Mouse (Mus musculus) MEL (cell line): ENCODE measurements around the gene Olfr1428. TPM values are rescaled to one million over a fixed set of nuclear protein-coding genes. Genes with fewer than 3 reads are reported as not detected.
"Not testable (repeated sequence)": the region's sequence is repeated elsewhere in the genome, so short reads cannot be mapped to it uniquely, and the experiment has no call there.

Source experiments
- DNase-seq: peaks from one replicate; pipeline ENCODE4 v3.0.0; 2011; ENCODE audit warnings: low read depth, low spot score
- H3K27ac ChIP-seq: 2 replicates; pipeline ENCODE4 v1.5.1; 2012; ENCODE audit warnings: low read depth, mild to moderate bottlenecking, control low read depth, low read length, moderate library complexity; ENCODE audit not compliant: control insufficient read depth
- H3K27me3 ChIP-seq, 2 experiments: fragments of 150-350 bp in 1 of 2; sonication (generic) in 1 of 2; 2 replicates each; pipeline ENCODE4 v1.6.1; 2012; ENCODE audit warnings: low read length in 2 of 2, mild to moderate bottlenecking in 2 of 2, improper control_type of control experiment in 1 of 2, moderate library complexity in 1 of 2; ENCODE audit not compliant: insufficient read depth in 2 of 2, control insufficient read depth in 1 of 2
- H3K36me3 ChIP-seq, 2 experiments: 2 replicates each; pipeline ENCODE4 v1.6.1; 2012 to 2014; ENCODE audit warnings: low read length in 2 of 2, improper control_type of control experiment in 1 of 2, inconsistent platforms in 1 of 2, mild to moderate bottlenecking in 1 of 2; ENCODE audit not compliant: insufficient read depth in 2 of 2, control insufficient read depth in 1 of 2
- H3K4me1 ChIP-seq, 2 experiments: fragments of 150-350 bp in 1 of 2; sonication (generic) in 1 of 2; 2 replicates each; pipeline ENCODE4 v1.6.1; 2012; ENCODE audit warnings: low read length in 2 of 2, improper control_type of control experiment in 1 of 2, mild to moderate bottlenecking in 1 of 2; ENCODE audit not compliant: insufficient read depth in 2 of 2, control insufficient read depth in 1 of 2
- H3K4me3 ChIP-seq, 2 experiments: fragments of 150-350 bp in 1 of 2; sonication (generic) in 1 of 2; 2 replicates each; pipeline ENCODE4 v1.5.1; 2012; ENCODE audit warnings: low read depth in 2 of 2, low read length in 2 of 2, mild to moderate bottlenecking in 2 of 2, moderate library complexity in 2 of 2, control low read depth in 1 of 2, improper control_type of control experiment in 1 of 2; ENCODE audit not compliant: control insufficient read depth in 1 of 2, insufficient read depth in 1 of 2
- H3K79me2 ChIP-seq: 2 replicates; pipeline ENCODE4 v1.6.1; 2012; ENCODE audit warnings: mild to moderate bottlenecking, low read length, moderate library complexity; ENCODE audit not compliant: control insufficient read depth, poor library complexity, insufficient read depth
- H3K9ac ChIP-seq: 2 replicates; pipeline ENCODE4 v1.6.1; 2012; ENCODE audit warnings: low read depth, mild to moderate bottlenecking, control low read depth, low read length, moderate library complexity; ENCODE audit not compliant: control insufficient read depth, poor library complexity, severe bottlenecking
- H3K9me3 ChIP-seq: fragments of 150-350 bp; sonication (generic); replicated peaks from 2 replicates; pipeline ENCODE4 v1.6.1; 2012; ENCODE audit warnings: mild to moderate bottlenecking, low read length, improper control_type of control experiment, moderate library complexity; ENCODE audit not compliant: insufficient read depth
- CHD2 ChIP-seq: IDR thresholded peaks from 2 replicates; pipeline ENCODE4 v1.6.1; 2011; ENCODE audit warnings: low read length, improper control_type of control experiment
- CTCF ChIP-seq, 3 experiments: IDR thresholded peaks in 2 of 3; conservative IDR thresholded peaks in 1 of 3; 2 replicates each; pipeline ENCODE4 v1.5.1; 2011 to 2012; ENCODE audit warnings: low read length in 3 of 3, low read depth in 2 of 3, mild to moderate bottlenecking in 2 of 3, improper control_type of control experiment in 1 of 3, inconsistent platforms in 1 of 3, mixed read lengths in 1 of 3, moderate library complexity in 1 of 3; ENCODE audit not compliant: control insufficient read depth in 1 of 3, insufficient read depth in 1 of 3, poor library complexity in 1 of 3, severe bottlenecking in 1 of 3
- ETS1 ChIP-seq: IDR thresholded peaks from 2 replicates; pipeline ENCODE4 v1.6.1; 2012; ENCODE audit warnings: low read depth, mild to moderate bottlenecking, inconsistent platforms, low read length, improper control_type of control experiment, moderate library complexity
- GABPA ChIP-seq: IDR thresholded peaks from 2 replicates; pipeline ENCODE4 v1.6.1; 2012; ENCODE audit warnings: low read depth, mild to moderate bottlenecking, inconsistent platforms, low read length, improper control_type of control experiment, moderate library complexity
- JUND ChIP-seq: IDR thresholded peaks from 2 replicates; pipeline ENCODE4 v1.6.1; 2011; ENCODE audit warnings: low read depth, mild to moderate bottlenecking, improper control_type of control experiment, low read length
- KAT2A ChIP-seq: conservative IDR thresholded peaks from 2 replicates; pipeline ENCODE4 v1.6.1; 2012; ENCODE audit warnings: low read depth, low read length, improper control_type of control experiment, inconsistent platforms
- MAX ChIP-seq: IDR thresholded peaks from 2 replicates; pipeline ENCODE4 v1.6.1; 2011; ENCODE audit warnings: low read length, improper control_type of control experiment
- MAZ ChIP-seq: IDR thresholded peaks from 2 replicates; pipeline ENCODE4 v1.6.1; 2012; ENCODE audit warnings: low read depth, mild to moderate bottlenecking, inconsistent platforms, low read length, improper control_type of control experiment
- MEF2A ChIP-seq: IDR thresholded peaks from 2 replicates; pipeline ENCODE4 v1.6.1; 2014; ENCODE audit warnings: low read depth, mild to moderate bottlenecking, inconsistent platforms, low read length, improper control_type of control experiment; ENCODE audit not compliant: poor library complexity, insufficient replicate concordance, severe bottlenecking; ENCODE audit errors: extremely low read depth
- MXI1 ChIP-seq: IDR thresholded peaks from 2 replicates; pipeline ENCODE4 v1.6.1; 2011; ENCODE audit warnings: mild to moderate bottlenecking, low read depth, low read length, improper control_type of control experiment
- NELFE ChIP-seq: IDR thresholded peaks from 2 replicates; pipeline ENCODE4 v1.6.1; 2011; ENCODE audit warnings: low read depth, low read length, improper control_type of control experiment
- POLR2A ChIP-seq, 2 experiments: IDR thresholded peaks; 2 replicates each; pipeline ENCODE4 v1.6.1; 2011 to 2012; ENCODE audit warnings: low read length in 2 of 2, mild to moderate bottlenecking in 2 of 2, control low read depth in 1 of 2, improper control_type of control experiment in 1 of 2, low read depth in 1 of 2, moderate library complexity in 1 of 2; ENCODE audit not compliant: control insufficient read depth in 1 of 2, insufficient read depth in 1 of 2, poor library complexity in 1 of 2
- POLR2AphosphoS2 ChIP-seq: IDR thresholded peaks from 2 replicates; pipeline ENCODE4 v1.6.1; 2011; ENCODE audit warnings: low read length, improper control_type of control experiment
- RCOR1 ChIP-seq: IDR thresholded peaks from 2 replicates; pipeline ENCODE4 v1.6.1; 2012; ENCODE audit warnings: low read depth, mild to moderate bottlenecking, inconsistent platforms, low read length, improper control_type of control experiment
- TBP ChIP-seq: IDR thresholded peaks from 2 replicates; pipeline ENCODE4 v1.8.0; 2011; ENCODE audit warnings: low read depth, low read length, improper control_type of control experiment
- USF1 ChIP-seq: IDR thresholded peaks from 2 replicates; pipeline ENCODE4 v1.6.1; 2014; ENCODE audit warnings: low read depth, mild to moderate bottlenecking, inconsistent platforms, low read length, improper control_type of control experiment, moderate library complexity
- USF2 ChIP-seq, 2 experiments: IDR thresholded peaks; 2 replicates each; pipeline ENCODE4 v1.6.1; 2011 to 2012; ENCODE audit warnings: improper control_type of control experiment in 2 of 2, low read length in 2 of 2, borderline replicate concordance in 1 of 2, inconsistent platforms in 1 of 2, low read depth in 1 of 2, mild to moderate bottlenecking in 1 of 2; ENCODE audit not compliant: insufficient read depth in 1 of 2
- ZMIZ1 ChIP-seq: IDR thresholded peaks from 2 replicates; pipeline ENCODE4 v1.6.1; 2012; ENCODE audit warnings: low read depth, mild to moderate bottlenecking, inconsistent platforms, low read length, improper control_type of control experiment, moderate library complexity
- polyA plus RNA-seq, 2 experiments: library from polyadenylated mRNA; stranded (reverse) in 1 of 2; unstranded in 1 of 2; fragments of >175 nt in 1 of 2; fragments of >200 nt in 1 of 2; gene quantifications; 2 replicates each; pipeline versions ENCODE4 v1.2.1 to v1.2.4; 2012; ENCODE audit warnings: low replicate concordance in 2 of 2, low read depth in 1 of 2; ENCODE audit not compliant: insufficient read length in 2 of 2, insufficient read depth in 1 of 2, missing spikeins in 1 of 2
- total RNA-seq: library from RNA; depleted of rRNA; stranded (reverse); fragments of 300-350 nt; gene quantifications from 2 replicates; pipeline ENCODE4 v1.2.3, GENCODE M21; 2012

Olfr1428 gene
- total and polyA plus RNA-seq, 3 experiments: not detected

DNA sequence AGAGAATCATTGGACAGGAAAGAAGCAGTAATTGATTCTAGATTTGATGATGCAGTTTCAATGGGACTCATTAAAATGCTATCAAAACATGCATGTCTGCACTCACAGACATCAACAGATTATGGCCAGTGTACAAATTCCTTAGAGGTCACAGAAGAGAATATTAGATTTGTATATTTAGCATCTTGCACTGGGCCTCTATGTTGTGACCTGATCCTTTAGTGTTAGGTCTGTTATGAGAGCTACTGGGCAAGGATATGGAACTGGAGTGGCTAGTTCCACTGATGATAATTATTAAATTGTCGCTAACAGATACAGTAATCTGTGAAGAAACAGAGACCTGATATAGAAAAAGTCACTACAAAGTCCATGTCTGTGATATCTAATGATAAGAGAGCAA, 23.8 kb downstream of the Olfr1428 start, which contains the start of gene Olfr1426:
Gene Olfr1426 (minus strand): TSS at position 101 of the 400 bp plus-strand sequence.
- Histone ChIP-seq H3K79me2 (no peaks in the 10 kb centered on the region), H3K9me3 (no peaks in the 10 kb centered on the region), H3K27ac (no peak within 1 kb of the TSS), H3K4me1 (no peaks in the 10 kb centered on the region), H3K9ac (no peak within 1 kb of the TSS), H3K4me3 (no peak within 1 kb of the TSS), H3K36me3 (no peaks in the 10 kb centered on the region), H3K27me3 (peaks cover 2 to 3% of the 10 kb centered on the region in 2 experiments; a peak in 3 of 4 replicates)
- DNase-seq: no peak
- TF ChIP-seq ZMIZ1 (no peak), ETS1 (no peak), KAT2A (no peak), POLR2A (IDR thresholded peaks at IDR 0.05; ENCODE audit: control insufficient read depth in 1 of 2, insufficient read depth in 1 of 2, low read depth in 1 of 2, low read length in 2 of 2, poor library complexity in 1 of 2) (no peak), JUND (no peak), RCOR1 (no peak), MXI1 (no peak), CHD2 (no peak), POLR2AphosphoS2 (no peak), GABPA (no peak), MAZ (no peak), CTCF (IDR thresholded peaks at IDR 0.05 in 2 of 3, conservative IDR thresholded peaks at IDR 0.05 in 1 of 3; ENCODE audit: control insufficient read depth in 1 of 3, insufficient read depth in 1 of 3, low read depth in 2 of 3, low read length in 3 of 3, poor library complexity in 1 of 3, severe bottlenecking in 1 of 3) (no peak), TBP (no peak), MAX (no peak), USF2 (IDR thresholded peaks at IDR 0.05; ENCODE audit: borderline replicate concordance in 1 of 2, insufficient read depth in 1 of 2, low read depth in 1 of 2, low read length in 2 of 2) (no peak), USF1 (no peak), NELFE (no peak), MEF2A (no peak)

GRCm38 (mm10) chr19:12077631-12078030, 38.1 kb downstream of the Olfr1428 start, which contains the start of gene Olfr1425:
Gene Olfr1425 (minus strand): TSS chr19:12077731.
- H3K36me3 ChIP-seq, H3K4me1 ChIP-seq, H3K4me3 ChIP-seq, H3K27ac ChIP-seq, H3K9me3 ChIP-seq, H3K79me2 ChIP-seq, H3K27me3 ChIP-seq, H3K9ac ChIP-seq, DNase-seq: not testable (repeated sequence)

DNA sequence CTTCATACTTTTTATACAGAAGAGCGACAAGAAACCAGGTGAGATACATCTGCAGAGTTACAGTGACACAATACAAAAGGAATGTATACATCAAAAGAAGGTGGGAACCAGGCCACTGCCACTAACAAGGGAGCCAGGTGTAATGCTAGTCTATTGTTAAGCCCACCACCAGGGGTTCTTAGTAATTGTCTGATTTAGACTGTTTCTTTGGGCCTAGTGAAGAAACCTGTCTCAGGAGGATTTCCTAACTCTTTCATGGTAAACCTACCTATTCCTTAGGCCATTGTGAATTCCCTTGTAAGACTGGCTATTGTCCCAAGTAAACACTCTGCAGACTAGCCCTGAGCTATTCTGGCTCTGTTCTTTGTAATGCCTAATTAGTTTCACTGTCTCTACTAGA, 46.2 kb downstream of the Olfr1428 start:
- H3K27me3 ChIP-seq: not testable (repeated sequence)

DNA sequence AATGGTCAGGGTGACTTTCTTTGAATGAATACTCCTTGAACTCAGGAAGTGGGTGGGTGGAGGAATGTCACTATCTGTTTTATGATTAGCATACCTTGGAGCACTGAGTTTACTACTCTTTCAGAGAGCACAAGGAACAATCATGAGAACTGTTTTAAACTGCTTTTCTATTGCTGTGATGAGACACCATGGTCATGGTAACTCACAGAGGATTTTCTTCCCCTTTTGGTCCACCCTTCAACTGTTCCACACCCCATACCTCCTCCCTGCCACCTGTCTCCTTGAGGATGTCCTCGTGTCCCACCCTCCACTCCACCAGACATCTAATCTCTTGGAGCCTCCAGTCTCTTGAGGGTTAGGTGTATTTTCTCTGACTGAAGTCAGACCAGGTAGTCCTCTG, 47.9 kb downstream of the Olfr1428 start:
- H3K27me3 ChIP-seq, H3K4me1 ChIP-seq, H3K4me3 ChIP-seq, H3K9me3 ChIP-seq, H3K36me3 ChIP-seq, H3K9ac ChIP-seq, H3K27ac ChIP-seq, H3K79me2 ChIP-seq, DNase-seq: not testable (repeated sequence)

More for the DNA sequence above, 46.2 kb downstream of the Olfr1428 start:
- not testable (repeated sequence) for H3K9ac ChIP-seq, H3K79me2 ChIP-seq, H3K4me1 ChIP-seq, DNase-seq, H3K27ac ChIP-seq, H3K4me3 ChIP-seq, H3K9me3 ChIP-seq, H3K36me3 ChIP-seq

GRCm38 (mm10) chr19:12062582-12062981, 53.1 kb downstream of the Olfr1428 start, which contains the start of gene Olfr1424:
Gene Olfr1424 (minus strand): TSS chr19:12062682.
- H3K27me3 ChIP-seq, DNase-seq, H3K36me3 ChIP-seq, H3K4me1 ChIP-seq, H3K4me3 ChIP-seq, H3K9me3 ChIP-seq, H3K9ac ChIP-seq, H3K79me2 ChIP-seq, H3K27ac ChIP-seq: not testable (repeated sequence)
